Mouse (Mus musculus): ENCODE measurements at regions not wholly inside any gene's neighbourhood (a gene's known extent, or its start where the extent isn't known, plus 50 kb on each side); places are given as distances from the start of the nearest gene placed in this dataset.

- H3K27me3 ChIP-seq (ENCODE audit: insufficient read depth, low read length) = no peaks in the 10 kb centered on the region
Measured at GRCm38 (mm10) chr14:83232262-83232661, 1211.1 kb upstream of the Pcdh17 start.

GRCm38 (mm10) chr14:83246891-83247290, 1196.5 kb upstream of the Pcdh17 start:
- ATAC-seq (ENCODE audit: low FRiP score, low TSS enrichment) = no peak
- Histone ChIP-seq H3K4me1 (ENCODE audit: insufficient read depth, low read length) (no peaks in the 10 kb centered on the region), H3K36me3 (ENCODE audit: insufficient read depth, low read length) (no peaks in the 10 kb centered on the region), H3K27ac (ENCODE audit: low read length) (no peak overlapping the region), H3K9ac (replicated peaks; ENCODE audit: low read length) (no peak overlapping the region), H3K4me2 (replicated peaks; ENCODE audit: low read depth, low read length) (no peak overlapping the region), H3K4me3 (ENCODE audit: low read length) (no peak overlapping the region), H3K9me3 (ENCODE audit: low read length) (no peaks in the 10 kb centered on the region), H3K27me3 (ENCODE audit: insufficient read depth, low read length) (no peaks in the 10 kb centered on the region)
- WGBS = 74% methylated on average over 5 of the region's 5 CpGs

More at GRCm38 (mm10) chr14:83232262-83232661, 1211.1 kb upstream of the Pcdh17 start:
- WGBS = 79% methylated on average over 1 of the region's 1 CpGs
- ATAC-seq (ENCODE audit: low FRiP score, low TSS enrichment) = no peak
- no peak overlapping the region for H3K4me3 ChIP-seq (ENCODE audit: low read length)
- no peaks in the 10 kb centered on the region for H3K36me3 ChIP-seq (ENCODE audit: insufficient read depth, low read length)
- no peak overlapping the region for H3K27ac ChIP-seq (ENCODE audit: low read length)
- no peak overlapping the region for H3K9ac ChIP-seq (replicated peaks; ENCODE audit: low read length)
- no peaks in the 10 kb centered on the region for H3K9me3 ChIP-seq (ENCODE audit: low read length)
- H3K4me2 ChIP-seq (replicated peaks; ENCODE audit: low read depth, low read length) = no peak overlapping the region
- H3K4me1 ChIP-seq (ENCODE audit: insufficient read depth, low read length) = no peaks in the 10 kb centered on the region

- no peak for ATAC-seq (ENCODE audit: low FRiP score, low TSS enrichment)
- WGBS = 80% methylated on average over 2 of the region's 2 CpGs
- Histone ChIP-seq H3K36me3 (ENCODE audit: insufficient read depth, low read length) (no peaks in the 10 kb centered on the region), H3K4me2 (replicated peaks; ENCODE audit: low read depth, low read length) (no peak overlapping the region), H3K9ac (replicated peaks; ENCODE audit: low read length) (no peak overlapping the region), H3K4me3 (ENCODE audit: low read length) (no peak overlapping the region), H3K27ac (ENCODE audit: low read length) (no peak overlapping the region), H3K9me3 (ENCODE audit: low read length) (no peaks in the 10 kb centered on the region), H3K4me1 (ENCODE audit: insufficient read depth, low read length) (no peaks in the 10 kb centered on the region), H3K27me3 (ENCODE audit: insufficient read depth, low read length) (no peaks in the 10 kb centered on the region)
Measured at GRCm38 (mm10) chr14:83247405-83247804, 1196.0 kb upstream of the Pcdh17 start.

- Histone ChIP-seq H3K4me1 (ENCODE audit: insufficient read depth, low read length) (no peaks in the 10 kb centered on the region), H3K4me2 (replicated peaks; ENCODE audit: low read depth, low read length) (no peak overlapping the region), H3K36me3 (ENCODE audit: insufficient read depth, low read length) (no peaks in the 10 kb centered on the region), H3K27me3 (ENCODE audit: insufficient read depth, low read length) (no peaks in the 10 kb centered on the region), H3K9ac (replicated peaks; ENCODE audit: low read length) (no peak overlapping the region), H3K4me3 (ENCODE audit: low read length) (no peak overlapping the region), H3K27ac (ENCODE audit: low read length) (no peak overlapping the region), H3K9me3 (ENCODE audit: low read length) (no peaks in the 10 kb centered on the region)
- WGBS = 26% methylated on average over 2 of the region's 2 CpGs
- peak; percentile 49; the same call in 1 of the 2 replicates for ATAC-seq (ENCODE audit: low FRiP score, low TSS enrichment)
Measured at GRCm38 (mm10) chr14:83252922-83253321, 1190.4 kb upstream of the Pcdh17 start.

- H3K27ac ChIP-seq (ENCODE audit: low read length) = no peak overlapping the region
- no peak overlapping the region for H3K4me2 ChIP-seq (replicated peaks; ENCODE audit: low read depth, low read length)
- no peaks in the 10 kb centered on the region for H3K27me3 ChIP-seq (ENCODE audit: insufficient read depth, low read length)
- H3K9ac ChIP-seq (replicated peaks; ENCODE audit: low read length) = no peak overlapping the region
- H3K36me3 ChIP-seq (ENCODE audit: insufficient read depth, low read length) = no peaks in the 10 kb centered on the region
- no peaks in the 10 kb centered on the region for H3K4me1 ChIP-seq (ENCODE audit: insufficient read depth, low read length)
- no peak for ATAC-seq (ENCODE audit: low FRiP score, low TSS enrichment)
- no peaks in the 10 kb centered on the region for H3K9me3 ChIP-seq (ENCODE audit: low read length)
- WGBS = 60% methylated on average over 3 of the region's 3 CpGs
- no peak overlapping the region for H3K4me3 ChIP-seq (ENCODE audit: low read length)
Measured at GRCm38 (mm10) chr14:83302599-83302998, 1140.8 kb upstream of the Pcdh17 start.

- H3K4me2 ChIP-seq (replicated peaks; ENCODE audit: low read depth, low read length) = no peak overlapping the region
- H3K9me3 ChIP-seq (ENCODE audit: low read length) = no peaks in the 10 kb centered on the region
- H3K9ac ChIP-seq (replicated peaks; ENCODE audit: low read length) = no peak overlapping the region
- H3K4me1 ChIP-seq (ENCODE audit: insufficient read depth, low read length) = no peaks in the 10 kb centered on the region
- H3K36me3 ChIP-seq (ENCODE audit: insufficient read depth, low read length) = no peaks in the 10 kb centered on the region
- no peak for ATAC-seq (ENCODE audit: low FRiP score, low TSS enrichment)
- H3K4me3 ChIP-seq (ENCODE audit: low read length) = no peak overlapping the region
- no peaks in the 10 kb centered on the region for H3K27me3 ChIP-seq (ENCODE audit: insufficient read depth, low read length)
- no peak overlapping the region for H3K27ac ChIP-seq (ENCODE audit: low read length)
- 86% methylated on average over 3 of the region's 3 CpGs for WGBS
Measured at GRCm38 (mm10) chr14:83320773-83321172, 1122.6 kb upstream of the Pcdh17 start.

- no peaks in the 10 kb centered on the region for H3K27me3 ChIP-seq (ENCODE audit: insufficient read depth, low read length)
- H3K27ac ChIP-seq (ENCODE audit: low read length) = no peak overlapping the region
- no peak for ATAC-seq (ENCODE audit: low FRiP score, low TSS enrichment)
- H3K9me3 ChIP-seq (ENCODE audit: low read length) = no peaks in the 10 kb centered on the region
- H3K9ac ChIP-seq (replicated peaks; ENCODE audit: low read length) = no peak overlapping the region
- H3K36me3 ChIP-seq (ENCODE audit: insufficient read depth, low read length) = no peaks in the 10 kb centered on the region
- 88% methylated on average over 1 of the region's 1 CpGs for WGBS
- H3K4me3 ChIP-seq (ENCODE audit: low read length) = no peak overlapping the region
- no peak overlapping the region for H3K4me2 ChIP-seq (replicated peaks; ENCODE audit: low read depth, low read length)
- no peaks in the 10 kb centered on the region for H3K4me1 ChIP-seq (ENCODE audit: insufficient read depth, low read length)
Measured at GRCm38 (mm10) chr14:83363153-83363552, 1080.2 kb upstream of the Pcdh17 start.

All from kidney, embryonic 16.5 days (tissue).